Mouse (Mus musculus) left cerebral cortex, postnatal 14 days (tissue): ENCODE data around the gene Fgf10. TPM values are rescaled to one million over a fixed set of nuclear protein-coding genes. Genes with fewer than 3 reads are reported as not detected.
A peak's percentile ranks its signal among the peaks of the same experiment; 100 is the strongest.

Experiments
- DNase-seq, 2 experiments: peaks; one replicate each; pipeline ENCODE4 v3.0.0; 2021 to 2022; ENCODE audit warnings: low spot score in 2 of 2, mixed read lengths in 1 of 2
- intact Hi-C: fragments of 180-260 bp; cut with DNase I; formaldehyde crosslinking; loops from one replicate; pipeline ENCODE4 v1.15.1; 2025
- long read RNA-seq, 2 experiments: library from polyadenylated mRNA; stranded (forward); transcript quantifications; one replicate each; pipeline ENCODE4 v2.0.0; 2021
- total RNA-seq, 2 experiments: library from RNA; stranded (reverse); gene quantifications; 2 replicates each; pipeline ENCODE4 v1.2.3; 2021

Gene Fgf10
- 1 to 10 TPM; 3.9 to 4.0 TPM for total RNA-seq
- long read RNA-seq, experiment 1, full-length matches to known transcripts: 2 of 2 reads
- long read RNA-seq, experiment 1, partial matches to known transcripts: 0 of 2 reads
- long read RNA-seq, experiment 1, other reads (novel, unspliced or antisense): 0 of 2 reads
- long read RNA-seq, experiment 2, full-length matches to known transcripts: 1 of 1 reads
- long read RNA-seq, experiment 2, partial matches to known transcripts: 0 of 1 reads
- long read RNA-seq, experiment 2, other reads (novel, unspliced or antisense): 0 of 1 reads

DNA sequence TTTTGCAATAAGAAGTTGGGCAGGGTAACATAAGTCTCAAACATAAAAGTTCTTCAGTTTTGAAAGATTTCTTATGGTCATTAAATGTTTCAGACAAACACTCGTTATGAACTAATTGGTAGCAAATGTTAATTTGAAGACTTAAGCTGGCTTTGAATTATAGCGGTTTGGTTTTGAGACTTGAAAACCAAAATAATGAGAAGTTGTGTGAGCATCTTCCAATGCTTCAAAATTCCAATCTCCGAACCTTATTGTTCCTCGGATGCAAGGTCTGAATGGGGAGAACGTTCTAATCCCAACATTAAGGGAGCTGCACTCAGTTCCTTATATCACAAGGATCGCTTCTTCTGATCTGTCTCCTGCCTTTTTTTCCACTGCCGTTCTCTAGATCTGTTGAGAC lies at the start of gene Fgf10:
Gene Fgf10 (plus strand): TSS at position 301 of the 400 bp plus-strand sequence.
- intact Hi-C loops: no loop called here
- no peak for DNase-seq

DNA sequence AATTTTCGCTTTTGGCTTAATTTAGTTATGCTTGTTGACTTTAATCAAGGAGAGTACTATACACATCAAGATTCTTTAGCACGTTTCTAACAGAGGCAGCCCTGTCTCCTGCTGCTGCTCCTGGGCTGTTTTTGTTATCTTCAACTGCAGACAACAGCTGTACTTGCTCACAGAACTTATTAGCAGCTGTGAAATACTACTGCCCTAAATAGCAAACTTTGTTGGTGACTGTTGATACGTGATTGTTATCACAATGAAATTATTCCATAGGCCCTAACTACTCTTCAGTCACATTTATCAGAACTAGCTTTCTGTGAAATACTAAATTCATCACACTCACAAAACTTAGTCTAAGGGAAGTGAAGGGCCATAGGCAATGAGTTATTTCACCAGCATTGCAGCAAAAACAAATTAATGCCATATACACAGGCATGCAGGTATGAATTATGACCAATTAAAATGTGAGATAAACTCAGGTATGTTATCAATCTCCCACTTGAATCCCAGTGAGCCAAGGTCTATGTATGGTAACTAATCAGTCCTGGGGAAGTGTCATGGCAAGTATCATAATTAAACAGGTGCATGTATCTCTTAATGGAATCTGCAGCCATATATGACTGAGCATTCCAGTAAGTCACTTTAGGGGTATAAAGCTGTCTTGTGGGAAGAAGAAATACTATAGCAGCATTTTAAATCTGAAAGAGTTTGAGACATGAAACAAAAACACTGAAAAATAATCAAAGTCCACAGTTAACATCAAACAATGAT lies 39.7 kb upstream of the Fgf10 start:
- DNase-seq: no peak
- intact Hi-C loops: no loop called here

DNA sequence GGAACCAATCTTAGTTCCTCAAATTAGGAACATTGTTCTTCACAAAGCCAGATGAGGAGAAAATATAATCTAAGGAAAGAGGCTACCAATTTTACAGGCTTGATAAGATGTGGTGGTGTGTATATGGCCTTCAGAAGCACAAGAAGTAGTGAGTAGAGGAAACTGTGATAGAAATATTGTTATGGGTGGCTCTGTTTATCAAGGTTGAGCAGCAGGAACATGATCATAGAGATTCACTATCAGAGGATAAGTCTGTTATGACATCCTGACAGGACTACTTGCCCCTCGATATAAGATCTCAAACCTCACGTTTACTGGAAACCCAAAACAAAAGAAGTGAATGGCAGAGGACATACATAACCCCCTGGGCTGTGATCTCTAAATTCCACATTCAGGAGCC lies 38.1 kb upstream of the Fgf10 start:
- DNase-seq: no peak
- intact Hi-C loops: no loop called here

DNA sequence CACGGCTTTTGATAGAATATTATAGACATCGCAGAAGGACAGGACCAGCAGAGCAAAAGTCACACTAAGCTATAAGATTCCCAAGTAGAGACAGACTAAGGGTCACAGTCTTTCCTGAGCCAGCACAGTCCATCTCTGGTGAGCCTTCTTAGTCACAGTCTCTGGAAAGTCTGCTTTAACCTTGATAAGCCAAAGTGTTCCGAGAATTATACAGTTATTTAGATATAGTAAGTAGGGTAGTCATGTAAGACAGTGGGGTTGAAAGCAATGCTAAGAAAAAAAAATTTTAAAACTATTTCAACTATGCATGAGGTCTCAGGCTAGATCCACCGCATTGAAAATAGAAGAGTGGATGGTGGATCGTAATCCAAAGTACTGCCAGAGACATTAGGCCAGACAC lies 33.5 kb upstream of the Fgf10 start:
- intact Hi-C loops: loop anchor here (2.0 kb wide), 1 partner anchor 17 kb away; no protein-coding TSS in a partner anchor
- no peak for DNase-seq

DNA sequence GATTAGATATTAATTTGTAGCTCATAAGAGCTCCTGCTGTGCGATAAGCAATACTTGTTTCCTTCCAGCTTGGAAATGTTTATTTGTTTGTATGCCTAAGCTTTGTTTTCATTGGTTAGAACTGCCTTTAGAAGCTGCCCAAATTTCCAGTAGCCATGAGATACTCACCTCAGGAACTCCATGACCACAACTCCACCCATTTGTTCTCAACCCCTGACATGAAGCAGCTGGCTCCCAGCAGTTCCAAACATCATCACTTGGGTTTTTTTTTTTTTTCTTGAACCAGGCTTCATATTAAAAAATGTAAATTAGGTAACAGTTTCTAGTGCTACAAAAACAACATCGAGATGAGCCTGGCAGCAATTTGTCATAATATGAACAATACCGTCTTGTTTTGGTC lies 27.0 kb upstream of the Fgf10 start:
- no peak for DNase-seq

DNA sequence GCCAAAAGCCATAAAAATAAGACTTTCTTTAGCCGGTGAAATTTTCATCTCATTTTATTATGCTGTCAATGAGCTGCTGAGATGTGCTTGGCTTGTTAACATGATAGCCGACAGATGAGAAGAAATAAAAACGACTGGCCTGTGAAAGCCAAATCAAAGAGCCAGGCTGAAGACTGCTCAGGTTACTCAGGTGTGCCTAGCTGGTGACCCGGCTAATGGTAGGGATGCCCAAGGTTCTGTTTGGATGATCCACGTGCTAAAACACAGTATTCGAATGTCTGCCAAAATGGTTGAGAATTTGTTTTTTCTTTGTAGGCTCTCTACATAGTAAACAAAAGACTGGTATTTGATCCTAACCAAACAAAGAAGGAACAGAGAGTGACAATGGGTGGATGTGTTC lies 26.5 kb upstream of the Fgf10 start:
- intact Hi-C loops: no loop called here
- no peak for DNase-seq

More for the DNA sequence above, 27.0 kb upstream of the Fgf10 start:
- intact Hi-C loops: no loop called here

DNA sequence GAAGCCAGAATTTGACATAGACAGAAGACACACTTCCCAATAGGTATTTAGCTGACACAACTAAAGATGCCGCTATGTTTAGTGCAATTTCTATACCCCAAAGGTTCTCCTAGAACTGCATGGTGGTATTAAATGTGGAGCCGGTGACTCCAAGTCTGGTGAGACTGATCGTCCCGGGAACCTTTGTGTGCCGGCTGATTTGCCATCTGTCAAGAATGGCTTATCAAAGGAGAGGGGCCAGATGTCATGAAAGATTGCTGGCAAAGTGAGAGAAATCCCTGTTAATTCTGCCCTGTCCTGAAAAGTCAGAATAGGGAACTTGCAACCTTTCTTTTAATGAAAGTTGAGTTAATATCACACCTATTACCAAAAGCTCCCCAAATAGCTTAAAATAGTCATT lies 12.6 kb upstream of the Fgf10 start:
- intact Hi-C loops: no loop called here
- no peak for DNase-seq

DNA sequence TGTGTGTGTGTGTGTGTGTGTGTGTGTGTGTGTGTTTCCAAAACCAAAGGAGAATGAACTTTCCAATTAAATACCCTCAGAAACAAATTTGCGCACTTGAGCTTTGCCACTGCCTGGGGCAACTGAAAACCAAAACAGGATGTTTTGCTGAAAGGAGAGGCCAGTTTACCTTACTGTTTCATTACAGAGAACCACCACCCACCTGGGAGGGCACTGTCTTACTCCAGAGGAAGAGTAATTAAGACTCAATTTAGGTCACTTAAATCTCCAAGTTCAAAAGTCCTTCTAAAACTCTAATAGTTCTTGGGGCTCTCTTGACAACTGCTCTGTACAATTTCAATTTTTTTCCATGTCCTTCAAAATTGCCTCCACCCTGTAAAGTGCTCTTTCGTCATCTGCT lies 11.6 kb upstream of the Fgf10 start:
- intact Hi-C loops: no loop called here
- DNase-seq: no peak

DNA sequence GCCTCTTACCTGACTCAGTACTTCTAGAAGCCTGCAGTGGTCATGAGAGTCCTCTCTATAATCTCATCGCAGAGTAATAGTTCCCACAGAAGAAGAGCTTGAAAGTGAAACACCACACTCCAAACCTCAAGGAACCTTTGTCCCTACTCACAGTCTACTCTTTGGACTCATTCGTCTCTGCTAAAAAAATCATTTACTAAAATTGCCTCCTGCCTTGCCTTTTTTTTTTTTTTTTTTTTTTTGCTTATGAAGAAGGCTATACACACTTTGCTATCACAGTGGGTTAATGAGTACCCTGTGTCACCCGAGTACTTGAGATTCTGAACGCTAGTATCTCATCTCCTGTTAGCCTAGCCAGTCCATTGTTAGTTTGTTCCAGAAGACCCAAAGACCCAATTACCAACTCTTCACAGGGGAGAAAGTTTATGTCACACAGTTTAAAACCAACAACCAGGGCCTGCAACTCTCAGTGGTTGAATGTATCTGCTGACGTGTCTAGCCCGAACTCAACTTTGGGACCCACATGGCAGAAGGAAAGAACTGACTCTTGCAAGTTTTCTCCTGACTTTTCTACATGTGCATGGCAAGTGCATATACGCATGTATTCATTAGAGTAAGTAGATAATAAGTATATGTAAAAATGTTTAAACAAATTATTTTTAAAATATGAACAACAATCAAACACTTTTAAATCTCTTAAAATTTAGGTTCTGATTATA lies 10.8 kb upstream of the Fgf10 start:
- intact Hi-C loops: no loop called here
- no peak for DNase-seq

DNA sequence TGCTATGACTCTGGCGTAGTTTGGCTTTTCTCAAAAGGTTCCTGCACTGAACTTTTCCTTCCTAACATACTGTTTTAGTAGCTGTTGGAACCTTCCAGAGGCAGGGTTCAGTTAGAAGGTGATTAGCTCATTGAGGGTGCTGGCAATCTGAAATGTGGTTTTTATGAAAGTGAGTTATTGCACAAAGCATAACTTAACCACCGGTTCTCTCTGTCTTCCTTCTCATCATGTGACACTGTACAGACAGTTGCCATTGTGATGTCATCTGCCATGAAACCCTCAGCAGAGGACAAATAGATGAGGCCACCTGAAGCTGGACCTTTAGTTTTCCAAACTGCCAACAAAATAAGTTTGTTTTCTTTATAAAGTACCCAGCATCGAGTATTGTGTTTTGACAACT lies 7.9 kb upstream of the Fgf10 start:
- no peak for DNase-seq
- intact Hi-C loops: no loop called here

DNA sequence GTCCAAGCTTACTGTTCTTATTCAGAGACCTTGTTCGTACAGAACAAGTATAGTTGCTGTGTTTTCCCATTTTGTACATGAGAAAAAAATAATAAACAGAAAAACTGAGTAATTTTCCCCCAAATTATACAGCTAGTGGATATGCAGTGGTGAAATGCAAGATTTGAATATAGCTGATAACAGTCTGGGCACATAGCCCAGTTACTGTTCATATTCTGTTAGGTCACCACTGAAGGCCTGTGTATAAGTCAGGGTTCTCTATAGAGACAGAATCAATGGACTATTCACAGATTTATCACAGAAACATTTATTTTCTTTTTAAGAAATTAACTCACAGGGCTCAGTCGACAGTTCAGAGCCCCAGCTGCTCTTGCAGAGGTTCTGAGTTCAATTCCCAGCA lies 4.7 kb upstream of the Fgf10 start:
- intact Hi-C loops: no loop called here
- no peak for DNase-seq

DNA sequence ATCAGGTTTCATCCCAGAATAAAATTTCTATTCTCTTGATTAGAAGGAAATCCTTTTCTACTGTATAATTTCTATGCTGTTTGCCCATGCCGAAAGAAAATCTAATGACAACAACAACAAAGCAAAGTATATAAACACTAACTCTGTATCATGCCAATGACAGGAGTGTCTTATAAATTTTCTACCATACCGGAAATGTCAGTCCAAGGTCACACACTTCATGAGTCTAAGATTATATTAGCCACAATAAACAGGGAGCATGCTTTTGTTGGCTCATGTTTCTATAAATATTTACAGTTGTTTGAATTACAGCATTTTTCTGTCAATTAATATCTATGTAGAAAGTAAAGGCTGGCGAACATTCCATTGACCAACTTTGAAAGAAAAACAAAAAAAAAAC lies 9.6 kb downstream of the Fgf10 start:
- no peak for DNase-seq
- intact Hi-C loops: no loop called here

DNA sequence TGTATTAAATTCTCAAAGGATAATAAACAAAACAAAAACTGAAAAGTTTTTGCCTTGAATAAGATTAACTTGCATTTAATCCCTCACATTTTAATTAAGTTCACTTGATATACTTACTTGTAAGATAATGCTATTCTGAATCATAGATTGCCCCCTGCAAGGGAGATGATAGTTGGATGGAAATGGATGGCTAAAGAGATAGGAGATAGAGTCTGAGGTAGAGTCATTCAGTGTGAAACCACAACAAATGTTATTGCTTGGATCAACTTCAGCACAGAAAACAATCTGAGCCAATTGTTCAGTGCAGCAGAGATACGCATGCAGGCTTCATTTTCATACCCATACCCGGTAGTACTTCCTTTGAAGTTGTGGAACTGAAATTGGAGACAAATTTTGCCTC lies 23.5 kb downstream of the Fgf10 start:
- no peak for DNase-seq
- intact Hi-C loops: no loop called here

DNA sequence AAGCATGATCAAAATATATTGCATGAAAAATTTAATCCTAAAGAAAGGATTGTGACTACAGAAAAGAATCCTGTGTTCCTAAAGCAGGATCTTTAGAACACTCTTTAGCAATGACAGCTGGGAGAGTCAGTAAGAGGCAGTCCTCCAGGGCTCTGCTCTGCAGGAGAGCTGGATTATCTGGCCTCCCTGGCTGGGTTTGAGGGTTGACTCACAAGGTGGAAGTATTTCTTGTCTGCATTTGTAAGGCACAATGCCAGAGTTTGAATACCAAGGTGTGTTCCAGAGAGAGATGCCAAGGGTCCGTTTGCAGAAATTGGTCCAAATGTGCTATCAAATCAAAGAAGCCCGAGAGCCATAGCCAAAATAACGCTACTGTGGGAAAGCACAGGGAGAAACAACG lies 25.5 kb downstream of the Fgf10 start:
- intact Hi-C loops: no loop called here
- DNase-seq: no peak

DNA sequence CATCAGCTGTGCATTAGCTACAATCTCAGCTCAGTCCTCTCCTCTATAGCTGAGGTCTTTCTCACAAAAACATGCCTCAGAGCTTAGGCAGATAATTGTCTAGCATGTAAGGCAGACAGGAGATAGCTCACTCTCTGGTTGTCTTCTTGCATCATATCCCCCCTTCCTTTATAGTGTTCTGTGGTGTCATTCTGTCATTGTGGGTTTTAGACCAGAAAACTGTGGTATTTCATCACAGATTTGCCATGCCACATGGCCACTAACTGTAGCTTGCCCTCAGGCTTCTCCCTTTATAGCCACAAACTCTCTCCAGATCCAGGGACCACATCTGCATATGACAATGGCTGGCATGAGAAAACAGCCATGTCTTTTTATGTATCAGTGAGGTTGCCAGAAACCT lies 34.1 kb downstream of the Fgf10 start:
- DNase-seq: no peak
- intact Hi-C loops: no loop called here

DNA sequence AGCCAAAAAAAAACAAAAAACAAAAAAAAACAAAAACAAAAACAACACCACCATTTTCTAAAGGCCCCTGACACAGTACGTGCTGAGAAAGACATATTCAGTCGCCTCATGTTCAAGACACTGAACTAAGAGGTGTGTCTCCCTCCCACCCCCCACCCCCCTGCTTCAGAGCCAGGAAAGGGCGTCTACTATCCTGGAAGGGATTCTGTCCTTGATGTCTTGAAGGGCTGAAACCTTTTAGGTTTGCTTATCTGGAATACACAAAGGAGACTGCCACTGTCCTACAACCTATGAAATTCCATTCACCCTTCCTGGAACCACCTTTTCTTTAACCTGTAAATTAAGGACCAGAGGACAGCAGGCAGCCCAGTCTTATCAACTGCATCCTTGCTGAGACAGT lies 36.1 kb downstream of the Fgf10 start:
- intact Hi-C loops: no loop called here
- no peak for DNase-seq

DNA sequence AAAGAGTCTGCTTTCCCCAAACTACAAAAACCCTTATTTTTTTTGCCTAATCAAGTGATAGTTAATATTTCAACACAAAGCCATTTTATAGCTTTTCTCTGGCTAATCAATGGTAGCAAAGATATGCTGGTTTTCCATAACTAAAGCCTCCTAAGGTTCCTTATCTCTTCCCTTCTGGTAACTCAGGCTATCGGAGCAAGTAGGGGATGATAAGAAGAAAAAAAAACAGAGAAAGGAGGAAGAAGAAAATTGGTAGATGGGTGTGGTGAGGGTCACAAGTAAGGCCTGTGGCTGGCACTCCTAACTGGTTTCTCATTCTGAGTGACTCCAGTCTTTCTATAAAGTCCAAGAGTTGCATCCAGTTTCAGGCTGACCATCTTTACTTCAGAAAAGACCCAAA lies 40.3 kb downstream of the Fgf10 start:
- no peak for DNase-seq
- intact Hi-C loops: no loop called here

DNA sequence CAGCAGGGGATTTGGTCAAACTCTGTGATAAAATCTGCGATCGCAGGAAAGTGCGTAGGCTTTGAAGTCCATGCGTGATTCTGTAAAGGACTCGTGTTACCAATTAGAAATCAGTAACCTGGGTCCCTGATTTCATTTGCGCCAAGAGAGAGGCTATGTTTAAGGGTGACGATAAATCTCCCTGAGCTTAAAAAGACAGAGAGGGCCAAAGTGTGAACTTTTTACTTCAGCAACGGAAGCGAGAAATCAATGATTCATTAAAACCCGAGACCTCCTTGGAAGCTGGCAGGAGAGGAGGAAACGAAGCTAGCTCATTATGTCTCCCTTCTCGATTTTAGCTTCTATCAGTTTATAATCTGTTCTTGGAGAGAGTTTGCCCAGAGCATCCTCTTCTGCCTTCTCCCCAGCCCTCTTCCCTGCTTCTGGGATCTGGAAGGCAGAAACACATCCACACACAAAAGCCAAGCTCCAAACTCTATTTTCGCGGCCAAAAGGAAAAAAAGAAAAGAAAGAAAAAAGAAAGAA lies 44.1 kb downstream of the Fgf10 start:
- intact Hi-C loops: no loop called here
- DNase-seq: no peak

DNA sequence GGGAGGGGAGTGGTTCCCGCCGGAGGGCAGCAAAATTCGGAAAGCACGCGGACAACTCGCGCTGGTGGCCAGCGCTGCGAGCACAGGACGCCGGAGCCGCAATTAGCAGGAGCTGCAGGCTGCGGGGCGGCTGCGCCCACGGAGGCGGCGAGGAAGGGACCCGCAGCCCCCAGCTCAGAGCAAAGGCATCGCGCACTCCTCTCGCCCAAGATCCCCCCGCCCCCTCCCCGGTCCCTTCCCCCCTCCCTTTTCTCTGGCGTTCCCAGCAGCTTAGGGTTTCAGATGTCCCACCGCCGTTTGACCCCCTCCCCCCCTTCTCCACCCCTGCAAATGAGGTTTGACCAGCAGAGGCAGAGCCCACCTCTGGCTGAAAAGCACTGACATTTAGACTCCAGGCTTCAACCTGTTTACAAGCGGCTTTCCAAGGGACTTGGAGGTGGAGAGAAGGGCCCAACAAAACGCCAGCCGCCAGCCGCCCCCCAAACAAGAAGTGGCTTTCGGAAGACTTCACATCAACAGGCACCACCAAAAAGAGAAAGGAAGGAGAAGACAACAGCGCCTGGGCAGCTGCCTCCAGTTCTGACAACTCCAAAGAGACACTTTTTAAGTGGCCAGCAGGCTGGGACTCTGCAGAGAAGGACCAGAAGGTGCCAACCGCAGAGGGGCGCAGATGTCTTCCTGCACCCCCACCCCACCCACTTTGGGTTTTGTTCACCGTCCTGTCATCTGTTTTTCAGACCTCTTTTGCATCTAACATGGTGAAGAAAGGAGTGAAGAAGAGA lies 44.9 kb downstream of the Fgf10 start:
- peak in 1 of 2 experiments; percentile 9 for DNase-seq

More for the DNA sequence above, 44.9 kb downstream of the Fgf10 start:
- intact Hi-C loops: no loop called here
